Mouse (Mus musculus) CH12.LX (cell line): ENCODE data around the gene Zscan22. TPM values are rescaled to one million over a fixed set of nuclear protein-coding genes. Genes with fewer than 3 reads are reported as not detected.

Source experiments
- DNase-seq: peaks from one replicate; pipeline ENCODE4 v3.0.0-alpha.2; 2013; ENCODE audit errors: extremely low read depth
- H3K27ac ChIP-seq: 2 replicates; pipeline ENCODE4 v1.5.1; 2012; ENCODE audit warnings: low read depth, mild to moderate bottlenecking, control low read depth, moderate library complexity; ENCODE audit not compliant: insufficient read depth
- H3K27me3 ChIP-seq: replicated peaks from 2 replicates; pipeline ENCODE3; 2012; ENCODE audit warnings: inconsistent platforms
- H3K36me3 ChIP-seq, 2 experiments: replicated peaks in 1 of 2; 2 replicates each; pipeline versions ENCODE3 to v1.6.1; 2012; ENCODE audit warnings: inconsistent platforms in 1 of 2, low read length in 1 of 2, mild to moderate bottlenecking in 1 of 2, mixed read lengths in 1 of 2, moderate library complexity in 1 of 2; ENCODE audit not compliant: control insufficient read depth in 1 of 2, insufficient read depth in 1 of 2
- H3K4me1 ChIP-seq, 2 experiments: 2 replicates each; pipeline ENCODE4 v1.6.1; 2012; ENCODE audit warnings: inconsistent platforms in 1 of 2, moderate library complexity in 1 of 2; ENCODE audit not compliant: insufficient read depth in 2 of 2, control insufficient read depth in 1 of 2
- H3K4me2 ChIP-seq: 2 replicates; pipeline ENCODE4 v1.6.1; 2012; ENCODE audit warnings: low read depth, mild to moderate bottlenecking, control low read depth; ENCODE audit not compliant: poor library complexity, insufficient read depth, severe bottlenecking
- H3K4me3 ChIP-seq, 3 experiments: fragments of 150-350 bp in 1 of 3; sonication (generic) in 1 of 3; replicated peaks in 1 of 3; 2 replicates each; pipeline versions ENCODE3 to v1.5.1; 2011 to 2012; ENCODE audit warnings: low read depth in 2 of 3, low read length in 2 of 3, mild to moderate bottlenecking in 2 of 3, moderate library complexity in 2 of 3, control low read depth in 1 of 3, improper control_type of control experiment in 1 of 3, inconsistent platforms in 1 of 3, mixed read lengths in 1 of 3; ENCODE audit not compliant: poor library complexity in 1 of 3
- H3K79me2 ChIP-seq: replicated peaks from 2 replicates; pipeline ENCODE4 v1.6.1; 2012; ENCODE audit warnings: mild to moderate bottlenecking, moderate library complexity; ENCODE audit not compliant: control insufficient read depth, poor library complexity, insufficient read depth, severe bottlenecking; ENCODE audit errors: extremely low read depth
- H3K9ac ChIP-seq: 2 replicates; pipeline ENCODE4 v1.6.1; 2012; ENCODE audit warnings: low read depth, mild to moderate bottlenecking, control low read depth, moderate library complexity; ENCODE audit not compliant: insufficient read depth
- H3K9me3 ChIP-seq: replicated peaks from 2 replicates; pipeline ENCODE3; 2012; ENCODE audit warnings: low read length, inconsistent platforms, mixed read lengths
- BHLHE40 ChIP-seq: IDR thresholded peaks from 2 replicates; pipeline ENCODE4 v1.6.1; 2011; ENCODE audit warnings: mild to moderate bottlenecking, low read depth, low read length, improper control_type of control experiment
- CHD1 ChIP-seq: IDR thresholded peaks from 2 replicates; pipeline ENCODE4 v1.6.1; 2012; ENCODE audit warnings: low read depth, low read length, improper control_type of control experiment, inconsistent platforms
- ELF1 ChIP-seq: IDR thresholded peaks from 2 replicates; pipeline ENCODE4 v1.6.1; 2014; ENCODE audit warnings: low read depth, mild to moderate bottlenecking, inconsistent platforms, low read length, improper control_type of control experiment
- JUND ChIP-seq: conservative IDR thresholded peaks from 2 replicates; pipeline ENCODE4 v1.6.1; 2011; ENCODE audit warnings: low read depth, low read length, improper control_type of control experiment
- MEF2A ChIP-seq: IDR thresholded peaks from 2 replicates; pipeline ENCODE4 v1.6.1; 2014; ENCODE audit warnings: low read depth, mild to moderate bottlenecking, inconsistent platforms, low read length, improper control_type of control experiment, borderline replicate concordance
- MYC ChIP-seq: IDR thresholded peaks from 2 replicates; pipeline ENCODE4 v1.6.1; 2011; ENCODE audit warnings: low read depth, mild to moderate bottlenecking, improper control_type of control experiment, low read length
- NELFE ChIP-seq: IDR thresholded peaks from 2 replicates; pipeline ENCODE4 v1.6.1; 2011; ENCODE audit warnings: low read depth, low read length, improper control_type of control experiment
- PAX5 ChIP-seq: IDR thresholded peaks from 2 replicates; pipeline ENCODE4 v1.6.1; 2012; ENCODE audit warnings: low read length, inconsistent platforms, mixed read lengths
- POLR2A ChIP-seq: IDR thresholded peaks from 2 replicates; pipeline ENCODE4 v1.6.1; 2011; ENCODE audit warnings: low read depth, mild to moderate bottlenecking, improper control_type of control experiment, low read length
- POLR2AphosphoS2 ChIP-seq: IDR thresholded peaks from 2 replicates; pipeline ENCODE4 v1.6.1; 2011; ENCODE audit warnings: low read depth, low read length, improper control_type of control experiment
- RAD21 ChIP-seq: IDR thresholded peaks from 2 replicates; pipeline ENCODE4 v1.6.1; 2011; ENCODE audit warnings: low read depth, mild to moderate bottlenecking, low read length, improper control_type of control experiment, moderate library complexity
- RCOR1 ChIP-seq: conservative IDR thresholded peaks from 2 replicates; pipeline ENCODE4 v1.6.1; 2012; ENCODE audit warnings: low read depth, mild to moderate bottlenecking, inconsistent platforms, low read length, improper control_type of control experiment
- SIN3A ChIP-seq: IDR thresholded peaks from 2 replicates; pipeline ENCODE4 v1.6.1; 2012; ENCODE audit warnings: low read length, improper control_type of control experiment, inconsistent platforms
- TBP ChIP-seq: conservative IDR thresholded peaks from 2 replicates; pipeline ENCODE4 v1.6.1; 2011; ENCODE audit warnings: low read depth, low read length, improper control_type of control experiment
- TCF12 ChIP-seq: IDR thresholded peaks from 2 replicates; pipeline ENCODE4 v1.6.1; 2014; ENCODE audit warnings: low read depth, mild to moderate bottlenecking, inconsistent platforms, low read length, improper control_type of control experiment
- UBTF ChIP-seq: IDR thresholded peaks from 2 replicates; pipeline ENCODE4 v1.6.1; 2012; ENCODE audit warnings: low read depth, mild to moderate bottlenecking, inconsistent platforms, low read length, improper control_type of control experiment, moderate library complexity
- USF2 ChIP-seq: conservative IDR thresholded peaks from 2 replicates; pipeline ENCODE4 v1.6.1; 2011; ENCODE audit warnings: low read depth, low read length, improper control_type of control experiment
- ZMIZ1 ChIP-seq: IDR thresholded peaks from 2 replicates; pipeline ENCODE4 v1.6.1; 2012; ENCODE audit warnings: low read depth, mild to moderate bottlenecking, inconsistent platforms, low read length, improper control_type of control experiment
- ZNF384 ChIP-seq: IDR thresholded peaks from 2 replicates; pipeline ENCODE4 v1.6.1; 2012; ENCODE audit warnings: low read depth, low read length, improper control_type of control experiment, inconsistent platforms
- dilution Hi-C: fragments of 300-500 bp; cut with MboI; formaldehyde crosslinking; loops from 2 replicates; pipeline ENCODE4 v1.14.3; 2020; ENCODE audit warnings: low sequenced_read_pairs; ENCODE audit not compliant: extremely low pct_unique_long_range_greater_than_20kb, extremely low pct_ligation_motif_present
- in situ Hi-C: fragments of 300-500 bp; cut with MboI; formaldehyde crosslinking; loops from 3 replicates; pipeline ENCODE4 v1.14.3; 2019; ENCODE audit warnings: low sequenced_read_pairs, low pct_ligation_motif_present, low pct_unique_long_range_greater_than_20kb, mixed read lengths
- polyA plus RNA-seq: library from polyadenylated mRNA; unstranded; fragments of >175 nt; gene quantifications from 2 replicates; pipeline ENCODE4 v1.2.1, GENCODE M21; 2012; ENCODE audit warnings: low read depth; ENCODE audit not compliant: insufficient read length
- total RNA-seq, 2 experiments: library from RNA; depleted of rRNA; stranded (reverse); fragments of 300-350 nt in 1 of 2; fragments of >200 nt in 1 of 2; gene quantifications; 2 replicates each; pipeline ENCODE4 v1.2.3; 2012 to 2014

Gene Zscan22
- total and polyA plus RNA-seq, 3 experiments: 3.2 to 8.9 (median 3.3) TPM

GRCm38 (mm10) chr7:12903623-12904022 lies 6.0 kb downstream of the Zscan22 start:
- H3K79me2 ChIP-seq: peaks cover 12% of the 10 kb centered on the region
- H3K27me3 ChIP-seq: no peaks in the 10 kb centered on the region
- no peak overlapping the region for H3K4me2 ChIP-seq
- no peak for DNase-seq
- peaks cover 42 to 77% of the 10 kb centered on the region in 2 experiments for H3K36me3 ChIP-seq
- TF ChIP-seq PAX5 (no peak), ELF1 (no peak), RAD21 (no peak), POLR2AphosphoS2 (no peak), RCOR1 (no peak), ZNF384 (no peak)
- TF ChIP-seq, all 38 proteins: peak for 0
- dilution Hi-C loops (no loop called here), in situ Hi-C loops (no loop called here)
- Histone ChIP-seq H3K9me3 (no peaks in the 10 kb centered on the region), H3K27ac (no peak overlapping the region), H3K4me3 (no peak overlapping the region), H3K4me1 (peaks cover 3 to 10% of the 10 kb centered on the region in 2 experiments; a peak in 3 of 4 replicates), H3K9ac (no peak overlapping the region)

GRCm38 (mm10) chr7:12905146-12905545 lies 7.5 kb downstream of the Zscan22 start:
- H3K4me3 ChIP-seq: no peak overlapping the region
- no peak for DNase-seq
- no peaks in the 10 kb centered on the region for H3K27me3 ChIP-seq
- no peak overlapping the region for H3K9ac ChIP-seq
- peaks cover 9% of the 10 kb centered on the region; the same call in 1 of the 2 replicates for H3K79me2 ChIP-seq
- H3K4me1 ChIP-seq: no peaks in the 10 kb centered on the region
- dilution Hi-C loops (no loop called here), in situ Hi-C loops (loop anchor here (5.0 kb wide), 1 partner anchor 102 kb away; no protein-coding TSS in a partner anchor)
- no peak overlapping the region for H3K27ac ChIP-seq
- no peak for TF ChIP-seq JUND
- TF ChIP-seq TBP: no peak
- TF ChIP-seq ZNF384: no peak
- TF ChIP-seq ELF1: no peak
- no peak for TF ChIP-seq POLR2AphosphoS2
- no peak for TF ChIP-seq SIN3A
- TF ChIP-seq TCF12: no peak
- no peak for TF ChIP-seq NELFE
- TF ChIP-seq POLR2A: no peak
- TF ChIP-seq UBTF: no peak
- TF ChIP-seq MEF2A: no peak
- TF ChIP-seq BHLHE40: no peak
- no peak for TF ChIP-seq USF2
- no peak for TF ChIP-seq ZMIZ1
- TF ChIP-seq CHD1: no peak
- no peak for TF ChIP-seq MYC
- no peak for TF ChIP-seq RCOR1
- TF ChIP-seq PAX5: no peak
- no peaks in the 10 kb centered on the region for H3K9me3 ChIP-seq
- peaks cover 42 to 87% of the 10 kb centered on the region in 2 experiments for H3K36me3 ChIP-seq
- H3K4me2 ChIP-seq: no peak overlapping the region
